Mouse (Mus musculus) embryonic facial prominence, embryonic 13.5 days (tissue): ENCODE data around the gene Casc1. TPM values are rescaled to one million over a fixed set of nuclear protein-coding genes. Genes with fewer than 3 reads are reported as not detected.

Experiments
- ATAC-seq: fragments of 200-750 bp; cut with Nextera tagmentation; 2 replicates; pipeline ENCODE4 v1.8.0; 2017; ENCODE audit warnings: low read depth; ENCODE audit not compliant: insufficient number of reproducible peaks, insufficient read depth, low FRiP score, low TSS enrichment
- H3K27ac ChIP-seq: fragments of 300-500 bp; sonication (generic); 2 replicates; pipeline ENCODE4 v1.5.1; 2015; ENCODE audit warnings: moderate library complexity, mild to moderate bottlenecking, inconsistent platforms
- H3K27me3 ChIP-seq: fragments of 300-500 bp; sonication (generic); 2 replicates; pipeline ENCODE4 v1.6.1; 2015; ENCODE audit warnings: mild to moderate bottlenecking, inconsistent platforms
- H3K36me3 ChIP-seq: fragments of 300-500 bp; sonication (generic); 2 replicates; pipeline ENCODE4 v1.6.1; 2015; ENCODE audit warnings: mild to moderate bottlenecking, inconsistent platforms
- H3K4me1 ChIP-seq: fragments of 300-500 bp; sonication (generic); 2 replicates; pipeline ENCODE4 v1.6.1; 2015; ENCODE audit warnings: inconsistent platforms
- H3K4me2 ChIP-seq: fragments of 300-500 bp; sonication (generic); 2 replicates; pipeline ENCODE4 v1.6.1; 2015; ENCODE audit warnings: moderate library complexity, mild to moderate bottlenecking, inconsistent platforms
- H3K4me3 ChIP-seq: fragments of 300-500 bp; sonication (generic); 2 replicates; pipeline ENCODE4 v1.5.1; 2015; ENCODE audit warnings: mild to moderate bottlenecking, inconsistent platforms
- H3K9ac ChIP-seq: fragments of 300-500 bp; sonication (generic); 2 replicates; pipeline ENCODE4 v1.6.1; 2015; ENCODE audit warnings: mild to moderate bottlenecking, inconsistent platforms
- H3K9me3 ChIP-seq: fragments of 300-500 bp; sonication (generic); 2 replicates; pipeline ENCODE4 v1.6.1; 2016; ENCODE audit warnings: inconsistent platforms
- WGBS: fragments of 180-500 bp; shearing (Covaris S2); methylation state at CpG from one replicate; pipeline ENCODE4 v1.1.7; 2015; ENCODE audit warnings: mixed read lengths; 5-methylcytosine and 5-hydroxymethylcytosine counted together
- polyA plus RNA-seq: library from polyadenylated mRNA; unstranded; fragments of >200 nt; fragmentation: Nextera tagmentation; extraction: Ambion mirVana; gene quantifications from 2 replicates; pipeline ENCODE4 v1.2.1, GENCODE M21; 2015

The Casc1 gene
- polyA plus RNA-seq, 1 experiment from 2014 or later = 0.48 TPM

GRCm38 (mm10) chr6:145197949-145198686, 12.7 kb downstream of the Casc1 start:
- Histone ChIP-seq H3K9ac (no peak overlapping the region), H3K36me3 (no peaks in the 10 kb centered on the region), H3K4me2 (no peak overlapping the region), H3K27me3 (no peaks in the 10 kb centered on the region), H3K27ac (no peak overlapping the region), H3K9me3 (no peaks in the 10 kb centered on the region), H3K4me3 (no peak overlapping the region), H3K4me1 (no peaks in the 10 kb centered on the region)
- 94% methylated on average over 8 of the region's 8 CpGs for WGBS
- no peak for ATAC-seq

GRCm38 (mm10) chr6:145193446-145193845, 17.4 kb downstream of the Casc1 start:
- no peak overlapping the region for H3K27ac ChIP-seq
- 77% methylated on average over 11 of the region's 11 CpGs for WGBS
- peaks cover 2% of the 10 kb centered on the region; the same call in 1 of the 2 replicates for H3K4me1 ChIP-seq
- no peak for ATAC-seq
- no peak overlapping the region for H3K4me3 ChIP-seq
- H3K9me3 ChIP-seq = no peaks in the 10 kb centered on the region
- H3K27me3 ChIP-seq = no peaks in the 10 kb centered on the region
- H3K9ac ChIP-seq = no peak overlapping the region
- no peak overlapping the region for H3K4me2 ChIP-seq
- H3K36me3 ChIP-seq = no peaks in the 10 kb centered on the region

- no peak for ATAC-seq
- peaks cover 5% of the 10 kb centered on the region; the same call in 1 of the 2 replicates for H3K4me1 ChIP-seq
- no peak overlapping the region for H3K4me2 ChIP-seq
- WGBS = 86% methylated on average over 3 of the region's 3 CpGs
- H3K27me3 ChIP-seq = no peaks in the 10 kb centered on the region
- no peak overlapping the region for H3K27ac ChIP-seq
- no peaks in the 10 kb centered on the region for H3K36me3 ChIP-seq
- H3K9me3 ChIP-seq = no peaks in the 10 kb centered on the region
- no peak overlapping the region for H3K4me3 ChIP-seq
- no peak overlapping the region for H3K9ac ChIP-seq
These were observed 17.8 kb downstream of the Casc1 start for GRCm38 (mm10) chr6:145193038-145193437.

GRCm38 (mm10) chr6:145187093-145188088, 23.4 kb downstream of the Casc1 start:
- H3K4me3 ChIP-seq = peak overlapping the region; percentile 32
- H3K4me2 ChIP-seq = peak overlapping the region; percentile 52
- H3K9me3 ChIP-seq = no peaks in the 10 kb centered on the region
- peaks cover 8% of the 10 kb centered on the region for H3K4me1 ChIP-seq
- no peaks in the 10 kb centered on the region for H3K27me3 ChIP-seq
- no peaks in the 10 kb centered on the region for H3K36me3 ChIP-seq
- no peak overlapping the region; the same call in 1 of the 2 replicates for H3K9ac ChIP-seq
- H3K27ac ChIP-seq = no peak overlapping the region
- no peak for ATAC-seq
- WGBS = 67% methylated on average over 27 of the region's 27 CpGs

- Histone ChIP-seq H3K4me3 (no peak overlapping the region), H3K27ac (no peak overlapping the region), H3K4me2 (no peak overlapping the region), H3K9ac (no peak overlapping the region), H3K36me3 (no peaks in the 10 kb centered on the region), H3K9me3 (no peaks in the 10 kb centered on the region), H3K4me1 (peaks cover 8% of the 10 kb centered on the region), H3K27me3 (no peaks in the 10 kb centered on the region)
- WGBS = 87% methylated on average over 1 of the region's 1 CpGs
- ATAC-seq = no peak
These were observed 24.7 kb downstream of the Casc1 start for GRCm38 (mm10) chr6:145186096-145186495.

GRCm38 (mm10) chr6:145182044-145182443, 28.8 kb downstream of the Casc1 start:
- Histone ChIP-seq H3K27me3 (no peaks in the 10 kb centered on the region), H3K9me3 (no peaks in the 10 kb centered on the region), H3K9ac (no peak overlapping the region), H3K36me3 (no peaks in the 10 kb centered on the region), H3K4me1 (no peaks in the 10 kb centered on the region), H3K4me3 (no peak overlapping the region), H3K4me2 (no peak overlapping the region), H3K27ac (no peak overlapping the region)
- WGBS = 79% methylated on average over 8 of the region's 8 CpGs
- no peak for ATAC-seq

GRCm38 (mm10) chr6:145179665-145180064, 31.1 kb downstream of the Casc1 start:
- peaks cover 16% of the 10 kb centered on the region for H3K27me3 ChIP-seq
- H3K4me3 ChIP-seq = no peak overlapping the region
- no peaks in the 10 kb centered on the region for H3K9me3 ChIP-seq
- H3K9ac ChIP-seq = no peak overlapping the region
- H3K4me1 ChIP-seq = peaks cover 14% of the 10 kb centered on the region
- no peaks in the 10 kb centered on the region for H3K36me3 ChIP-seq
- 27% methylated on average over 6 of the region's 6 CpGs for WGBS
- no peak overlapping the region for H3K4me2 ChIP-seq
- no peak for ATAC-seq
- H3K27ac ChIP-seq = no peak overlapping the region

- no peak overlapping the region for H3K4me2 ChIP-seq
- no peak for ATAC-seq
- no peak overlapping the region for H3K4me3 ChIP-seq
- H3K27me3 ChIP-seq = peaks cover 25% of the 10 kb centered on the region
- H3K4me1 ChIP-seq = peaks cover 24% of the 10 kb centered on the region
- WGBS = 50% methylated on average over 10 of the region's 10 CpGs
- no peaks in the 10 kb centered on the region for H3K36me3 ChIP-seq
- no peak overlapping the region for H3K9ac ChIP-seq
- H3K27ac ChIP-seq = no peak overlapping the region
- H3K9me3 ChIP-seq = no peaks in the 10 kb centered on the region
These were observed 34.3 kb downstream of the Casc1 start for GRCm38 (mm10) chr6:145176474-145176873.

GRCm38 (mm10) chr6:145175571-145175981, 35.2 kb downstream of the Casc1 start:
- Histone ChIP-seq H3K36me3 (no peaks in the 10 kb centered on the region), H3K27ac (no peak overlapping the region), H3K4me3 (no peak overlapping the region), H3K9me3 (no peaks in the 10 kb centered on the region), H3K27me3 (peaks cover 25% of the 10 kb centered on the region), H3K9ac (no peak overlapping the region), H3K4me2 (peak overlapping the region; percentile 12; the same call in 1 of the 2 replicates), H3K4me1 (peaks cover 24% of the 10 kb centered on the region)
- WGBS = 35% methylated on average over 9 of the region's 9 CpGs
- no peak for ATAC-seq

- H3K27ac ChIP-seq = no peak overlapping the region
- H3K4me1 ChIP-seq = peaks cover 24% of the 10 kb centered on the region
- peaks cover 25% of the 10 kb centered on the region for H3K27me3 ChIP-seq
- no peak overlapping the region; the same call in 1 of the 2 replicates for H3K9ac ChIP-seq
- peak; percentile 70 for ATAC-seq
- no peaks in the 10 kb centered on the region for H3K9me3 ChIP-seq
- no peaks in the 10 kb centered on the region for H3K36me3 ChIP-seq
- 0 out of 2 replicates have a peak overlapping the region, but pooled peaks have one; percentile 6 for H3K4me3 ChIP-seq
- H3K4me2 ChIP-seq = peak overlapping the region; percentile 46
- 6% methylated on average over 9 of the region's 11 CpGs for WGBS
These were observed 37.0 kb downstream of the Casc1 start for GRCm38 (mm10) chr6:145173781-145174191.

- H3K4me3 ChIP-seq = no peak overlapping the region
- no peak overlapping the region for H3K9ac ChIP-seq
- H3K27ac ChIP-seq = no peak overlapping the region
- H3K36me3 ChIP-seq = no peaks in the 10 kb centered on the region
- no peak overlapping the region for H3K4me2 ChIP-seq
- no peak for ATAC-seq
- H3K9me3 ChIP-seq = no peaks in the 10 kb centered on the region
- WGBS = 79% methylated on average over 14 of the region's 14 CpGs
- peaks cover 25% of the 10 kb centered on the region for H3K27me3 ChIP-seq
- H3K4me1 ChIP-seq = peaks cover 24% of the 10 kb centered on the region
These were observed 38.8 kb downstream of the Casc1 start for GRCm38 (mm10) chr6:145171892-145172606.
